ENCODE assay signal across 8 mouse cellular contexts in genomic region chr12:15800914-15801570, GRCm38 (mm10). TPM values are rescaled to one million over a fixed set of nuclear protein-coding genes. Genes with fewer than 3 reads are reported as not detected.
DNase-seq lines count a peak whose midpoint lies in the region; ATAC-seq and TF ChIP-seq lines count a peak whose summit lies in the region.

No protein-coding gene starts in this region.

- WGBS in embryonic facial prominence, embryonic 15.5 days = 23% methylated on average over 9 of the region's 9 CpGs
- 42% methylated on average over 9 of the region's 9 CpGs for WGBS in hindbrain, embryonic 16.5 days
- 57% methylated on average over 9 of the region's 9 CpGs for WGBS in neural tube, embryonic 14.5 days
- WGBS in liver, embryonic 11.5 days = 62% methylated on average over 9 of the region's 9 CpGs

- peak overlapping the region; percentile 19 for H3K4me3 ChIP-seq in gastrocnemius, adult 2 months
- H3K4me3 ChIP-seq in ES-Bruce4 (ENCODE audit: low read depth, low read length) = no peak overlapping the region
- H3K4me3 ChIP-seq in embryonic facial prominence, embryonic 15.5 days (replicated peaks) = no peak overlapping the region
- no peak overlapping the region for H3K4me3 ChIP-seq in hindbrain, embryonic 16.5 days (ENCODE audit: low read length)
- H3K4me3 ChIP-seq in neural tube, embryonic 14.5 days (ENCODE audit: low read depth, low read length) = no peak overlapping the region
- H3K4me3 ChIP-seq in liver, embryonic 11.5 days (ENCODE audit: low read depth, low read length) = no peak overlapping the region

- peak; percentile 90 for TF ChIP-seq EP300 in ES-Bruce4 (IDR thresholded peaks at IDR 0.05; ENCODE audit: insufficient read depth, low read depth, low read length)

- no peaks in the 10 kb centered on the region for H3K36me3 ChIP-seq in ES-Bruce4 (ENCODE audit: control insufficient read depth, insufficient read depth, low read length, poor library complexity, severe bottlenecking)
- peaks cover 23% of the 10 kb centered on the region for H3K36me3 ChIP-seq in embryonic facial prominence, embryonic 15.5 days
- peaks cover 23% of the 10 kb centered on the region for H3K36me3 ChIP-seq in hindbrain, embryonic 16.5 days (ENCODE audit: control insufficient read depth, insufficient read depth, low read length)
- peaks cover 55% of the 10 kb centered on the region for H3K36me3 ChIP-seq in neural tube, embryonic 14.5 days (ENCODE audit: control insufficient read depth, insufficient read depth, low read length)
- no peaks in the 10 kb centered on the region for H3K36me3 ChIP-seq in liver, embryonic 11.5 days (ENCODE audit: control insufficient read depth, insufficient read depth, low read length)

- no peak overlapping the region for H3K9ac ChIP-seq in ES-Bruce4 (ENCODE audit: low read depth, poor library complexity, severe bottlenecking)
- H3K9ac ChIP-seq in embryonic facial prominence, embryonic 15.5 days = no peak overlapping the region
- no peak overlapping the region for H3K9ac ChIP-seq in hindbrain, embryonic 16.5 days (ENCODE audit: low read depth, low read length)
- no peak overlapping the region for H3K9ac ChIP-seq in neural tube, embryonic 14.5 days (replicated peaks; ENCODE audit: low read depth, low read length)
- no peak overlapping the region for H3K9ac ChIP-seq in liver, embryonic 11.5 days (ENCODE audit: low read depth, low read length)

- TF ChIP-seq POLR2A in ES-Bruce4 (IDR thresholded peaks at IDR 0.05; ENCODE audit: insufficient read depth, low read length) = no peak

- H3K27ac ChIP-seq in gastrocnemius, adult 2 months = peak overlapping the region; percentile 68
- H3K27ac ChIP-seq in ES-Bruce4 (ENCODE audit: insufficient read depth, low read length) = peak overlapping the region; percentile 84
- no peak overlapping the region for H3K27ac ChIP-seq in embryonic facial prominence, embryonic 15.5 days (replicated peaks)
- H3K27ac ChIP-seq in hindbrain, embryonic 16.5 days (ENCODE audit: low read depth, low read length) = peak overlapping the region; percentile 35
- H3K27ac ChIP-seq in neural tube, embryonic 14.5 days (ENCODE audit: low read depth, low read length) = 0 out of 2 replicates have a peak overlapping the region, but pooled peaks have one; percentile 16
- no peak overlapping the region for H3K27ac ChIP-seq in liver, embryonic 11.5 days (ENCODE audit: low read depth, low read length)

- no peak for TF ChIP-seq CTCF in gastrocnemius, adult 2 months (IDR thresholded peaks at IDR 0.05)
- TF ChIP-seq CTCF in ES-Bruce4 (IDR thresholded peaks at IDR 0.05; ENCODE audit: low read depth, low read length) = no peak

- intact Hi-C loops in gastrocnemius, adult 2 months (cut with DNase I) = no loop called here

- peak; percentile 41 for DNase-seq in gastrocnemius, adult 2 months
- no peak for DNase-seq in gastrocnemius, adult 8-10 months (ENCODE audit: low spot score in 2 of 2)
- DNase-seq in thymus, postnatal 36 days = no peak
- DNase-seq in liver, embryonic 11.5 days (ENCODE audit: low spot score) = no peak

- H3K4me2 ChIP-seq in embryonic facial prominence, embryonic 15.5 days (replicated peaks) = no peak overlapping the region
- peak overlapping the region; percentile 26; the same call in 1 of the 2 replicates for H3K4me2 ChIP-seq in hindbrain, embryonic 16.5 days (ENCODE audit: low read length)
- H3K4me2 ChIP-seq in neural tube, embryonic 14.5 days (ENCODE audit: low read depth, low read length) = no peak overlapping the region
- no peak overlapping the region for H3K4me2 ChIP-seq in liver, embryonic 11.5 days

- ATAC-seq in embryonic facial prominence, embryonic 15.5 days (ENCODE audit: insufficient number of reproducible peaks, low FRiP score, low TSS enrichment, low read depth) = peak; percentile 76
- peak; percentile 34; the same call in 1 of the 2 replicates for ATAC-seq in hindbrain, embryonic 16.5 days
- 0 out of 2 replicates have a peak, but pooled peaks have one; percentile 9 for ATAC-seq in neural tube, embryonic 14.5 days (ENCODE audit: low read depth)
- no peak for ATAC-seq in liver, embryonic 11.5 days (replicated peaks; ENCODE audit: low FRiP score)

- H3K4me1 ChIP-seq in ES-Bruce4 (ENCODE audit: control insufficient read depth, insufficient read depth, low read length) = peaks cover 6% of the 10 kb centered on the region
- peaks cover 26% of the 10 kb centered on the region for H3K4me1 ChIP-seq in embryonic facial prominence, embryonic 15.5 days
- H3K4me1 ChIP-seq in hindbrain, embryonic 16.5 days (ENCODE audit: control insufficient read depth, insufficient read depth, low read depth, low read length) = peaks cover 60% of the 10 kb centered on the region
- H3K4me1 ChIP-seq in neural tube, embryonic 14.5 days (ENCODE audit: control insufficient read depth, insufficient read depth, low read length) = peaks cover 45% of the 10 kb centered on the region
- no peaks in the 10 kb centered on the region for H3K4me1 ChIP-seq in liver, embryonic 11.5 days (replicated peaks; ENCODE audit: control insufficient read depth, insufficient read depth, low read length)

- no peaks in the 10 kb centered on the region for H3K27me3 ChIP-seq in ES-Bruce4 (ENCODE audit: control insufficient read depth, insufficient read depth, low read length, poor library complexity, severe bottlenecking)
- no peaks in the 10 kb centered on the region for H3K27me3 ChIP-seq in embryonic facial prominence, embryonic 15.5 days
- no peaks in the 10 kb centered on the region for H3K27me3 ChIP-seq in hindbrain, embryonic 16.5 days (replicated peaks; ENCODE audit: control insufficient read depth, insufficient read depth, low read length)
- no peaks in the 10 kb centered on the region for H3K27me3 ChIP-seq in neural tube, embryonic 14.5 days (ENCODE audit: control insufficient read depth, insufficient read depth, low read length)
- H3K27me3 ChIP-seq in liver, embryonic 11.5 days (replicated peaks; ENCODE audit: control insufficient read depth, insufficient read depth, low read length) = no peaks in the 10 kb centered on the region

- H3K9me3 ChIP-seq in ES-Bruce4 (replicated peaks; ENCODE audit: control insufficient read depth, insufficient read depth, low read length, poor library complexity, severe bottlenecking) = no peaks in the 10 kb centered on the region
- no peaks in the 10 kb centered on the region for H3K9me3 ChIP-seq in embryonic facial prominence, embryonic 15.5 days (replicated peaks)
- no peaks in the 10 kb centered on the region for H3K9me3 ChIP-seq in hindbrain, embryonic 16.5 days (ENCODE audit: control insufficient read depth, low read length)
- no peaks in the 10 kb centered on the region for H3K9me3 ChIP-seq in neural tube, embryonic 14.5 days (ENCODE audit: control insufficient read depth, low read length)
- no peaks in the 10 kb centered on the region for H3K9me3 ChIP-seq in liver, embryonic 11.5 days (ENCODE audit: control insufficient read depth, low read length)

RNA-seq across cellular contexts. Expression of gene Trib2, which starts 15.7 kb away (rescaled TPM):
- total RNA-seq in gastrocnemius, adult 2 months (2021) = 10 to 100 TPM; 10.0 to 17.8 TPM
- total RNA-seq in gastrocnemius, adult 8-10 months (2022) = 10 to 100 TPM; 12.2 to 17.7 (median 15.8) TPM
- 8.6 and 11.2 TPM in 2 replicates for polyA plus RNA-seq in ES-Bruce4 (2011; ENCODE audit: insufficient read depth, insufficient read length, low read depth, missing spikeins)
- 50.4 and 50.6 TPM in 2 replicates for polyA plus RNA-seq in embryonic facial prominence, embryonic 15.5 days (2015; fragmentation: Nextera tagmentation; extraction: Ambion mirVana)
- polyA plus RNA-seq in hindbrain, embryonic 16.5 days (2015; fragmentation: Nextera tagmentation; extraction: Ambion mirVana) = 124 and 142 TPM in 2 replicates
- polyA plus RNA-seq in neural tube, embryonic 14.5 days (2014; fragmentation: Nextera tagmentation; extraction: Ambion mirVana) = 145 and 166 TPM in 2 replicates
- polyA plus RNA-seq in liver, embryonic 11.5 days (2014; fragmentation: Nextera tagmentation; extraction: Ambion mirVana) = 6.4 and 9.4 TPM in 2 replicates

Comparison
In these comparisons a context has a peak if more than half of its experiments do, and no peak if none do; other contexts are left out.
1. H3K27ac ChIP-seq: peak in gastrocnemius, adult 2 months (single experiment), ES-Bruce4 (single experiment), hindbrain, embryonic 16.5 days (single experiment) and neural tube, embryonic 14.5 days (single experiment); none in embryonic facial prominence, embryonic 15.5 days (single experiment) and liver, embryonic 11.5 days (single experiment).